Mouse (Mus musculus) spleen, adult 2 months (tissue): ENCODE data around the gene Psmb9. TPM values are rescaled to one million over a fixed set of nuclear protein-coding genes. Genes with fewer than 3 reads are reported as not detected.

Experiments
- DNase-seq, 2 experiments: peaks; one replicate each; pipeline versions ENCODE4 v3.0.0 to v3.0.0-alpha.2; 2012 to 2021; ENCODE audit warnings: low spot score in 2 of 2, low read depth in 1 of 2
- H3K27ac ChIP-seq: fragments of 200-500 bp; 2 replicates; pipeline ENCODE4 v1.5.1; 2012; ENCODE audit warnings: low read length, inconsistent platforms; ENCODE audit not compliant: insufficient read depth
- H3K27me3 ChIP-seq: fragments of 200-500 bp; 2 replicates; pipeline ENCODE4 v1.6.1; 2012; ENCODE audit warnings: mild to moderate bottlenecking, moderate library complexity, low read length, inconsistent platforms; ENCODE audit not compliant: control insufficient read depth, insufficient read depth
- H3K36me3 ChIP-seq: fragments of 200-500 bp; 2 replicates; pipeline ENCODE4 v1.6.1; 2012; ENCODE audit warnings: mild to moderate bottlenecking, low read length, inconsistent platforms; ENCODE audit not compliant: control insufficient read depth, insufficient read depth
- H3K4me1 ChIP-seq: fragments of 200-500 bp; 2 replicates; pipeline ENCODE4 v1.6.1; 2011; ENCODE audit warnings: inconsistent platforms; ENCODE audit not compliant: control insufficient read depth, insufficient read depth, insufficient read length
- H3K4me3 ChIP-seq: fragments of 200-500 bp; 2 replicates; pipeline ENCODE4 v1.5.1; 2011; ENCODE audit warnings: mild to moderate bottlenecking, inconsistent platforms; ENCODE audit not compliant: insufficient read depth, insufficient read length; ENCODE audit errors: extremely low read depth
- CTCF ChIP-seq: fragments of 200-500 bp; IDR thresholded peaks from 2 replicates; pipeline ENCODE4 v1.5.1; 2011; ENCODE audit warnings: mild to moderate bottlenecking, inconsistent platforms; ENCODE audit not compliant: insufficient read depth, insufficient read length, insufficient replicate concordance; ENCODE audit errors: extremely low read depth
- POLR2A ChIP-seq: fragments of 200-500 bp; IDR thresholded peaks from 2 replicates; pipeline ENCODE4 v1.6.1; 2011; ENCODE audit warnings: low read depth, low read length, inconsistent platforms
- WGBS: fragments of 180-500 bp; shearing (Covaris S2); methylation state at CpG from one replicate; pipeline ENCODE4 v1.1.7; 2018; 5-methylcytosine and 5-hydroxymethylcytosine counted together
- polyA plus RNA-seq: library from polyadenylated mRNA; depleted of rRNA; stranded (reverse); fragments of >200 nt; gene quantifications from 2 replicates; pipeline ENCODE4 v1.2.3, GENCODE M21; 2012

Gene Psmb9
- polyA plus RNA-seq, 1 experiment: 159 TPM

- H3K36me3 ChIP-seq: peaks cover 36% of the 10 kb centered on the region
- H3K27me3 ChIP-seq: no peaks in the 10 kb centered on the region
- TF ChIP-seq POLR2A (peak; percentile 42; the same call in 1 of the 2 replicates), CTCF (no peak)
- peak; percentile 68 to 91 for DNase-seq
- peaks cover 12% of the 10 kb centered on the region for H3K4me1 ChIP-seq
- peak within 1 kb of the TSS; percentile 91 for H3K27ac ChIP-seq
- H3K4me3 ChIP-seq: peak within 1 kb of the TSS; percentile 89
- WGBS: 11% methylated on average over 41 of the region's 41 CpGs
Measured at GRCm38 (mm10) chr17:34196941-34197894, 9.7 kb upstream of the Psmb9 start, which contains the start of gene Psmb8. Gene Psmb8 (plus strand): TSS chr17:34197721.

GRCm38 (mm10) chr17:34196491-34196890 is 8.9 kb upstream of the Psmb9 start:
- peak overlapping the region; percentile 91 for H3K27ac ChIP-seq
- H3K27me3 ChIP-seq: no peaks in the 10 kb centered on the region
- TF ChIP-seq POLR2A (no peak), CTCF (no peak)
- 12% methylated on average over 12 of the region's 12 CpGs for WGBS
- H3K4me1 ChIP-seq: peaks cover 11% of the 10 kb centered on the region; the same call in 1 of the 2 replicates
- H3K36me3 ChIP-seq: peaks cover 41% of the 10 kb centered on the region
- peak overlapping the region; percentile 33 for H3K4me3 ChIP-seq
- peak; percentile 62 to 74 for DNase-seq

- peaks cover 45% of the 10 kb centered on the region for H3K36me3 ChIP-seq
- 81% methylated on average over 4 of the region's 4 CpGs for WGBS
- H3K27ac ChIP-seq: 0 out of 2 replicates have a peak overlapping the region, but pooled peaks have one; percentile 4
- peaks cover 6% of the 10 kb centered on the region; the same call in 1 of the 2 replicates for H3K4me1 ChIP-seq
- DNase-seq: no peak
- TF ChIP-seq CTCF: no peak
- no peak for TF ChIP-seq POLR2A
- H3K27me3 ChIP-seq: no peaks in the 10 kb centered on the region
- no peak overlapping the region for H3K4me3 ChIP-seq
Measured at GRCm38 (mm10) chr17:34194723-34195122, 7.2 kb upstream of the Psmb9 start.

GRCm38 (mm10) chr17:34193468-34193867 is 5.9 kb upstream of the Psmb9 start:
- no peak overlapping the region for H3K4me3 ChIP-seq
- WGBS: 86% methylated on average over 8 of the region's 8 CpGs
- TF ChIP-seq POLR2A (no peak), CTCF (no peak)
- no peak for DNase-seq
- H3K27me3 ChIP-seq: no peaks in the 10 kb centered on the region
- no peak overlapping the region for H3K27ac ChIP-seq
- peaks cover 14% of the 10 kb centered on the region; the same call in 1 of the 2 replicates for H3K4me1 ChIP-seq
- H3K36me3 ChIP-seq: peaks cover 45% of the 10 kb centered on the region

- H3K4me1 ChIP-seq: peaks cover 14% of the 10 kb centered on the region; the same call in 1 of the 2 replicates
- no peak for DNase-seq
- no peak overlapping the region for H3K27ac ChIP-seq
- H3K36me3 ChIP-seq: peaks cover 45% of the 10 kb centered on the region
- whole genome bisulfite sequencing: 91% methylated on average over 16 of the region's 16 CpGs
- TF ChIP-seq CTCF (no peak), POLR2A (no peak)
- no peaks in the 10 kb centered on the region for H3K27me3 ChIP-seq
- no peak overlapping the region for H3K4me3 ChIP-seq
Measured at GRCm38 (mm10) chr17:34192852-34193251, 5.3 kb upstream of the Psmb9 start.

GRCm38 (mm10) chr17:34188986-34189385 is 1.4 kb upstream of the Psmb9 start:
- WGBS: 39% methylated on average over 6 of the region's 6 CpGs
- DNase-seq: no peak
- peak overlapping the region; percentile 38; the same call in 1 of the 2 replicates for H3K27ac ChIP-seq
- TF ChIP-seq POLR2A (no peak), CTCF (no peak)
- no peaks in the 10 kb centered on the region for H3K27me3 ChIP-seq
- H3K36me3 ChIP-seq: peaks cover 39% of the 10 kb centered on the region
- H3K4me3 ChIP-seq: peak overlapping the region; percentile 54
- peaks cover 21% of the 10 kb centered on the region; the same call in 1 of the 2 replicates for H3K4me1 ChIP-seq
